Mouse (Mus musculus): ENCODE data around the gene Sh3glb2. TPM values are rescaled to one million over a fixed set of nuclear protein-coding genes. Genes with fewer than 3 reads are reported as not detected.

Gene Sh3glb2
- total and polyA plus RNA-seq, 2 experiments from 2014 or later, result 89.5 to 234 TPM

DNA sequence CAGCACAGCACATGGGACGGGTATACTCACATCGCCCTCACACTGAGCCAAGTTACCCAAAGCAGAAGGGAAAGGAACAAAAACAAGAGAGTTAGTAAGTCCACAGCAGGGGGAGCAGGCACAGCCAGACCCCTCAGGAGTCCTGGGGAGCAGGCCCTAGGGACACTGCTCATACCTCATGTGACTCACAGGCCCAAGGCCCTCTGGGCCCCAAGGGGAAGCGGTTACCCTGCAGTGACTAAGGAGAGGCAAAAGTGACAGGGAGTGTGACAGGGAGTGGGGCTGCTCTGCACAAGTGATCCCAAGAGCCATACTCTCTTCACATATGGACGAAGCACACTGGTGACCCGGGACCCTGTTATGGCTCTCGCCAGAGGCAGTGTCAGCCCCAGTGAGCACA lies 9.9 kb downstream of the Sh3glb2 start:
- Histone ChIP-seq H3K4me1 (ENCODE audit: control insufficient read depth, insufficient read depth) (0 out of 2 replicates have a peak, but pooled peaks cover 2% of the 10 kb centered on the region), H3K36me3 (replicated peaks; ENCODE audit: control insufficient read depth, insufficient read depth, low read length) (peaks cover 78% of the 10 kb centered on the region), H3K27me3 (ENCODE audit: control insufficient read depth, insufficient read depth, low read length) (no peaks in the 10 kb centered on the region), H3K4me3 (ENCODE audit: low read depth, low read length) (no peak overlapping the region), H3K4me2 (ENCODE audit: low read depth, low read length) (no peak overlapping the region), H3K9ac (replicated peaks; ENCODE audit: low read depth, low read length) (no peak overlapping the region), H3K9me3 (replicated peaks; ENCODE audit: control insufficient read depth, low read length) (no peaks in the 10 kb centered on the region), H3K27ac (ENCODE audit: low read depth) (no peak overlapping the region)
- DNase-seq (ENCODE audit: low spot score) (no peak), ATAC-seq (ENCODE audit: insufficient read depth, low read depth) (no peak)
- TF ChIP-seq EP300 (IDR thresholded peaks at IDR 0.05; ENCODE audit: low read depth), result no peak
- TF ChIP-seq CTCF (IDR thresholded peaks at IDR 0.05; ENCODE audit: low read depth), result no peak
- WGBS, result 93% methylated on average over 6 of the region's 6 CpGs

DNA sequence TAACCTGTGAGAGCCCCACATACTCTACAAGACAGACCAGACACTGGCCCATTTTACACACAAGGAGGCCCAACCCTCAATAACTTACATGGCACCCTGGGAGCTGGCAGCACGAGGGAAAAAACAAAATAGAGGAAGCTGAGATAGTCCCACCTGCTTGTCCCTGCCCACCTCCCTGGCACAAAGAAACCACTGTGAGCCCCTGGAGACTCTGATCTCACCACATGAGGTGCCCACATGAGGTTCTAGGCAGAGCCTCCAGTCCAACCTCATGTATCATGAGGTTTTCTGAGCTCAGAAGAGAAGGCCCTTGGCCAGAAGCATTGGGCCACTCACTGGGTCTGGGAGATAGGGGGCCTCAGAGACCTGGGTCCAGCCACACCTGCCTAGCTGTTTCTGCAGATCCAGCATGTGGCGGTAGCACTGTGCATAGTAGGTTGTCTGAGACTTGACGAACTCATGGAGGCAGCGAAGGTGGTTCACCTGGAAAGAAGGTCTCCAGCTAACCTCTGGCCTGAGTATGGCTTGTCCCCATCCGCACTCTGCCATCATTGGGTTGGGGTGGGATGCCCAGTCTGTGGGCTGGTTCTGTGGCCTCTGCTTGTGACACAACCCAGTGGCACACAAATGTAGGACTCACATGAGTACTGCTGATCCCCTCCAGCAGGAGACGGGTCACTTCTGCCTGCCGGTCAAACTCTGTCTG lies 13.0 kb downstream of the Sh3glb2 start:
- no peaks in the 10 kb centered on the region for H3K27me3 ChIP-seq (ENCODE audit: control insufficient read depth, insufficient read depth, low read length)
- H3K9ac ChIP-seq (replicated peaks; ENCODE audit: low read depth, low read length), result no peak overlapping the region
- H3K4me3 ChIP-seq (ENCODE audit: low read depth, low read length), result no peak overlapping the region
- H3K4me2 ChIP-seq (ENCODE audit: low read depth, low read length), result no peak overlapping the region
- 0 out of 2 replicates have a peak, but pooled peaks cover 5% of the 10 kb centered on the region for H3K4me1 ChIP-seq (ENCODE audit: control insufficient read depth, insufficient read depth)
- DNase-seq (ENCODE audit: low spot score), result no peak
- H3K36me3 ChIP-seq (replicated peaks; ENCODE audit: control insufficient read depth, insufficient read depth, low read length), result peaks cover 86% of the 10 kb centered on the region
- no peak for ATAC-seq (ENCODE audit: insufficient read depth, low read depth)
- no peak for TF ChIP-seq EP300 (IDR thresholded peaks at IDR 0.05; ENCODE audit: low read depth)
- 85% methylated on average over 7 of the region's 7 CpGs for WGBS
- H3K9me3 ChIP-seq (replicated peaks; ENCODE audit: control insufficient read depth, low read length), result no peaks in the 10 kb centered on the region
- H3K27ac ChIP-seq (ENCODE audit: low read depth), result no peak overlapping the region

DNA sequence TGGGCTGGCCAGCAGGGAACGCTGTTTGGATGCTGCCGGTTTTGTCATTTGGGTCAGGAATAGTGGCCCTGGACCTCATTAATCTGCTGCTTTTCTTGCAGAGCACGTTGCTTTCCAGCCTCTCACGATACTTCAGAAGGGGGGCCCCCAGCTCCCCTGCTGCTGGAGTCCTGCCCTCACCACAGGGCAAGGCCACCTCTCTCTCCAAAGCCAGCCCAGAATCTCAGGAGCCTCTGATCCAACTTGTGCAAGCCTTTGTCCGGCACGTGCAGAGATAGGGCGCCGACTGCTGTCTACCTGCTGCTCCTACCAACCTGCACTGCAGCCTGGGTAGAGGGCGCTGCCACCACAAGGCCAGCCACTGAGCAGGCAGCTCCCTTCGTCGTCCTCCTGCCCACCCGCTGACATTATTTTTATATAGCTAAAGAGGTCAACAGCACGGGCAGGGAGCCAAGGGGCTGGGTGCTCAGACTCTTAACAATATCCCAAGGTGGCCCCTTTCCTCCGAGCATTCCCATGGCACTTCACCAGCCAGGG lies 15.5 kb downstream of the Sh3glb2 start:
- peaks cover 89% of the 10 kb centered on the region for H3K36me3 ChIP-seq (replicated peaks; ENCODE audit: control insufficient read depth, insufficient read depth, low read length)
- H3K27ac ChIP-seq (ENCODE audit: low read depth), result peak overlapping the region; percentile 72

GRCm38 (mm10) chr2:30342544-30342943 lies 16.6 kb downstream of the Sh3glb2 start:
- WGBS, result 89% methylated on average over 7 of the region's 7 CpGs
- no peak for DNase-seq (ENCODE audit: low spot score)

More for the DNA sequence above, 15.5 kb downstream of the Sh3glb2 start:
- Histone ChIP-seq H3K4me2 (ENCODE audit: low read depth, low read length) (no peak overlapping the region), H3K4me1 (ENCODE audit: control insufficient read depth, insufficient read depth) (0 out of 2 replicates have a peak, but pooled peaks cover 5% of the 10 kb centered on the region), H3K9me3 (replicated peaks; ENCODE audit: control insufficient read depth, low read length) (no peaks in the 10 kb centered on the region), H3K4me3 (ENCODE audit: low read depth, low read length) (no peak overlapping the region), H3K9ac (replicated peaks; ENCODE audit: low read depth, low read length) (0 out of 2 replicates have a peak overlapping the region, but pooled peaks have one; percentile 17), H3K27me3 (ENCODE audit: control insufficient read depth, insufficient read depth, low read length) (no peaks in the 10 kb centered on the region)
- 34% methylated on average over 14 of the region's 14 CpGs for WGBS
- 0 out of 2 replicates have a peak, but pooled peaks have one; percentile 5 for TF ChIP-seq EP300 (IDR thresholded peaks at IDR 0.05; ENCODE audit: low read depth)
- TF ChIP-seq CTCF (IDR thresholded peaks at IDR 0.05; ENCODE audit: low read depth), result peak; percentile 63
- DNase-seq (ENCODE audit: low spot score) (peak; percentile 81), ATAC-seq (ENCODE audit: insufficient read depth, low read depth) (peak; percentile 84)

GRCm38 (mm10) chr2:30342061-30342460 lies 17.1 kb downstream of the Sh3glb2 start:
- ATAC-seq (ENCODE audit: insufficient read depth, low read depth) (no peak), DNase-seq (ENCODE audit: low spot score) (no peak)
- peaks cover 88% of the 10 kb centered on the region for H3K36me3 ChIP-seq (replicated peaks; ENCODE audit: control insufficient read depth, insufficient read depth, low read length)
- TF ChIP-seq EP300 (IDR thresholded peaks at IDR 0.05; ENCODE audit: low read depth), result no peak
- no peak for TF ChIP-seq CTCF (IDR thresholded peaks at IDR 0.05; ENCODE audit: low read depth)
- no peaks in the 10 kb centered on the region for H3K27me3 ChIP-seq (ENCODE audit: control insufficient read depth, insufficient read depth, low read length)
- H3K4me3 ChIP-seq (ENCODE audit: low read depth, low read length), result no peak overlapping the region
- 79% methylated on average over 3 of the region's 3 CpGs for WGBS
- no peaks in the 10 kb centered on the region for H3K9me3 ChIP-seq (replicated peaks; ENCODE audit: control insufficient read depth, low read length)
- no peak overlapping the region for H3K9ac ChIP-seq (replicated peaks; ENCODE audit: low read depth, low read length)
- H3K27ac ChIP-seq (ENCODE audit: low read depth), result no peak overlapping the region
- H3K4me2 ChIP-seq (ENCODE audit: low read depth, low read length), result no peak overlapping the region
- H3K4me1 ChIP-seq (ENCODE audit: control insufficient read depth, insufficient read depth), result 0 out of 2 replicates have a peak, but pooled peaks cover 5% of the 10 kb centered on the region

More at GRCm38 (mm10) chr2:30342544-30342943, 16.6 kb downstream of the Sh3glb2 start:
- Histone ChIP-seq H3K9ac (replicated peaks; ENCODE audit: low read depth, low read length) (no peak overlapping the region), H3K9me3 (replicated peaks; ENCODE audit: control insufficient read depth, low read length) (no peaks in the 10 kb centered on the region), H3K4me2 (ENCODE audit: low read depth, low read length) (no peak overlapping the region), H3K36me3 (replicated peaks; ENCODE audit: control insufficient read depth, insufficient read depth, low read length) (peaks cover 88% of the 10 kb centered on the region), H3K4me3 (ENCODE audit: low read depth, low read length) (no peak overlapping the region), H3K27me3 (ENCODE audit: control insufficient read depth, insufficient read depth, low read length) (no peaks in the 10 kb centered on the region), H3K4me1 (ENCODE audit: control insufficient read depth, insufficient read depth) (0 out of 2 replicates have a peak, but pooled peaks cover 5% of the 10 kb centered on the region), H3K27ac (ENCODE audit: low read depth) (no peak overlapping the region; the same call in 1 of the 2 replicates)
- ATAC-seq (ENCODE audit: insufficient read depth, low read depth), result no peak
- TF ChIP-seq CTCF (IDR thresholded peaks at IDR 0.05; ENCODE audit: low read depth) (no peak), EP300 (IDR thresholded peaks at IDR 0.05; ENCODE audit: low read depth) (no peak)
